Mouse (Mus musculus) kidney, embryonic 15.5 days (tissue): ENCODE data around the gene Pik3c2g. TPM values are rescaled to one million over a fixed set of nuclear protein-coding genes. Genes with fewer than 3 reads are reported as not detected.

ENCODE experiments used
- ATAC-seq: fragments of 200-750 bp; cut with Nextera tagmentation; replicated peaks from 2 replicates; pipeline ENCODE4 v1.8.0; 2017; ENCODE audit warnings: moderate TSS enrichment; ENCODE audit not compliant: low FRiP score
- H3K27ac ChIP-seq: fragments of 300-500 bp; sonication (generic); 2 replicates; pipeline ENCODE4 v1.5.1; 2015; ENCODE audit warnings: mild to moderate bottlenecking, inconsistent platforms
- H3K27me3 ChIP-seq: fragments of 300-500 bp; sonication (generic); 2 replicates; pipeline ENCODE4 v1.6.1; 2015; ENCODE audit warnings: inconsistent platforms
- H3K36me3 ChIP-seq: fragments of 300-500 bp; sonication (generic); 2 replicates; pipeline ENCODE4 v1.6.1; 2015; ENCODE audit warnings: inconsistent platforms
- H3K4me1 ChIP-seq: fragments of 300-500 bp; sonication (generic); 2 replicates; pipeline ENCODE4 v1.6.1; 2015; ENCODE audit warnings: inconsistent platforms
- H3K4me2 ChIP-seq: fragments of 300-500 bp; sonication (generic); 2 replicates; pipeline ENCODE4 v1.6.1; 2015; ENCODE audit warnings: moderate library complexity, mild to moderate bottlenecking, inconsistent platforms
- H3K4me3 ChIP-seq: fragments of 300-500 bp; sonication (generic); replicated peaks from 2 replicates; pipeline ENCODE4 v1.5.1; 2015; ENCODE audit warnings: mild to moderate bottlenecking, inconsistent platforms
- H3K9ac ChIP-seq: fragments of 300-500 bp; sonication (generic); 2 replicates; pipeline ENCODE4 v1.6.1; 2015; ENCODE audit warnings: mild to moderate bottlenecking, inconsistent platforms
- H3K9me3 ChIP-seq: fragments of 300-500 bp; sonication (generic); replicated peaks from 2 replicates; pipeline ENCODE4 v1.6.1; 2016; ENCODE audit warnings: inconsistent platforms
- WGBS: fragments of 180-500 bp; shearing (Covaris S2); methylation state at CpG from one replicate; pipeline ENCODE4 v1.1.7; 2015; ENCODE audit warnings: mixed read lengths; 5-methylcytosine and 5-hydroxymethylcytosine counted together
- polyA plus RNA-seq: library from polyadenylated mRNA; unstranded; fragments of >200 nt; fragmentation: Nextera tagmentation; extraction: Ambion mirVana; gene quantifications from 2 replicates; pipeline ENCODE4 v1.2.1, GENCODE M21; 2015

Gene Pik3c2g
- polyA plus RNA-seq, 1 experiment from 2014 or later, result 0.16 TPM

GRCm38 (mm10) chr6:139592081-139592480 lies 5.1 kb downstream of the Pik3c2g start:
- no peak overlapping the region for H3K4me2 ChIP-seq
- H3K27me3 ChIP-seq, result peaks cover 4% of the 10 kb centered on the region
- H3K36me3 ChIP-seq, result no peaks in the 10 kb centered on the region
- 41% methylated on average over 3 of the region's 3 CpGs for WGBS
- ATAC-seq, result no peak
- no peaks in the 10 kb centered on the region for H3K9me3 ChIP-seq
- no peak overlapping the region for H3K9ac ChIP-seq
- H3K4me1 ChIP-seq, result peaks cover 8% of the 10 kb centered on the region
- no peak overlapping the region for H3K4me3 ChIP-seq
- H3K27ac ChIP-seq, result no peak overlapping the region

- WGBS, result 35% methylated on average over 2 of the region's 2 CpGs
- H3K27ac ChIP-seq, result no peak overlapping the region
- H3K27me3 ChIP-seq, result no peaks in the 10 kb centered on the region
- H3K4me2 ChIP-seq, result no peak overlapping the region
- H3K9me3 ChIP-seq, result no peaks in the 10 kb centered on the region
- no peak overlapping the region for H3K9ac ChIP-seq
- no peaks in the 10 kb centered on the region for H3K4me1 ChIP-seq
- ATAC-seq, result no peak
- H3K36me3 ChIP-seq, result no peaks in the 10 kb centered on the region
- no peak overlapping the region for H3K4me3 ChIP-seq
Observed at GRCm38 (mm10) chr6:139596433-139596832, 9.4 kb downstream of the Pik3c2g start.

- no peak overlapping the region for H3K27ac ChIP-seq
- H3K36me3 ChIP-seq, result no peaks in the 10 kb centered on the region
- H3K9ac ChIP-seq, result no peak overlapping the region
- no peak overlapping the region for H3K4me2 ChIP-seq
- H3K4me1 ChIP-seq, result no peaks in the 10 kb centered on the region
- H3K27me3 ChIP-seq, result no peaks in the 10 kb centered on the region
- no peaks in the 10 kb centered on the region for H3K9me3 ChIP-seq
- WGBS, result 75% methylated on average over 1 of the region's 1 CpGs
- H3K4me3 ChIP-seq, result no peak overlapping the region
- no peak for ATAC-seq
Observed at GRCm38 (mm10) chr6:139599216-139599615, 12.2 kb downstream of the Pik3c2g start.

- ATAC-seq, result no peak
Observed at GRCm38 (mm10) chr6:139618774-139619173, 31.8 kb downstream of the Pik3c2g start.

GRCm38 (mm10) chr6:139624756-139625155 lies 37.7 kb downstream of the Pik3c2g start:
- Histone ChIP-seq H3K4me1 (no peaks in the 10 kb centered on the region), H3K4me3 (no peak overlapping the region), H3K27ac (no peak overlapping the region), H3K9me3 (no peaks in the 10 kb centered on the region), H3K4me2 (no peak overlapping the region), H3K36me3 (no peaks in the 10 kb centered on the region), H3K9ac (no peak overlapping the region), H3K27me3 (no peaks in the 10 kb centered on the region)
- ATAC-seq, result no peak

More at GRCm38 (mm10) chr6:139618774-139619173, 31.8 kb downstream of the Pik3c2g start:
- H3K4me3 ChIP-seq, result no peak overlapping the region
- H3K27ac ChIP-seq, result no peak overlapping the region
- 91% methylated on average over 4 of the region's 4 CpGs for WGBS
- no peaks in the 10 kb centered on the region for H3K9me3 ChIP-seq
- H3K36me3 ChIP-seq, result no peaks in the 10 kb centered on the region
- no peak overlapping the region for H3K9ac ChIP-seq
- no peaks in the 10 kb centered on the region for H3K27me3 ChIP-seq
- H3K4me2 ChIP-seq, result no peak overlapping the region
- H3K4me1 ChIP-seq, result no peaks in the 10 kb centered on the region

GRCm38 (mm10) chr6:139634561-139634960 lies 47.5 kb downstream of the Pik3c2g start:
- no peak overlapping the region for H3K4me3 ChIP-seq
- no peak for ATAC-seq
- no peak overlapping the region for H3K9ac ChIP-seq
- no peaks in the 10 kb centered on the region for H3K27me3 ChIP-seq
- H3K27ac ChIP-seq, result no peak overlapping the region
- H3K4me1 ChIP-seq, result no peaks in the 10 kb centered on the region
- 84% methylated on average over 3 of the region's 3 CpGs for WGBS
- no peaks in the 10 kb centered on the region for H3K36me3 ChIP-seq
- no peak overlapping the region for H3K4me2 ChIP-seq
- H3K9me3 ChIP-seq, result no peaks in the 10 kb centered on the region

GRCm38 (mm10) chr6:139655399-139655798 lies 68.4 kb downstream of the Pik3c2g start:
- Histone ChIP-seq H3K27ac (no peak overlapping the region), H3K4me2 (no peak overlapping the region), H3K36me3 (no peaks in the 10 kb centered on the region), H3K4me1 (no peaks in the 10 kb centered on the region), H3K27me3 (no peaks in the 10 kb centered on the region), H3K9ac (no peak overlapping the region), H3K9me3 (no peaks in the 10 kb centered on the region), H3K4me3 (no peak overlapping the region)
- ATAC-seq, result no peak
- 31% methylated on average over 4 of the region's 4 CpGs for WGBS

- no peak for ATAC-seq
- WGBS, result 60% methylated on average over 1 of the region's 1 CpGs
- Histone ChIP-seq H3K9me3 (no peaks in the 10 kb centered on the region), H3K36me3 (no peaks in the 10 kb centered on the region), H3K4me2 (no peak overlapping the region), H3K9ac (no peak overlapping the region), H3K4me3 (no peak overlapping the region), H3K27ac (no peak overlapping the region), H3K27me3 (no peaks in the 10 kb centered on the region), H3K4me1 (no peaks in the 10 kb centered on the region)
Observed at GRCm38 (mm10) chr6:139662462-139662861, 75.4 kb downstream of the Pik3c2g start.

GRCm38 (mm10) chr6:139718416-139718984 lies 131.5 kb downstream of the Pik3c2g start:
- no peak for ATAC-seq
- 78% methylated on average over 3 of the region's 3 CpGs for WGBS
- Histone ChIP-seq H3K36me3 (no peaks in the 10 kb centered on the region), H3K27ac (no peak overlapping the region), H3K4me3 (no peak overlapping the region), H3K4me1 (no peaks in the 10 kb centered on the region), H3K9me3 (no peaks in the 10 kb centered on the region), H3K4me2 (no peak overlapping the region), H3K27me3 (no peaks in the 10 kb centered on the region), H3K9ac (no peak overlapping the region)

- Histone ChIP-seq H3K9me3 (no peaks in the 10 kb centered on the region), H3K36me3 (no peaks in the 10 kb centered on the region), H3K27me3 (no peaks in the 10 kb centered on the region), H3K4me2 (no peak overlapping the region), H3K27ac (no peak overlapping the region), H3K9ac (no peak overlapping the region), H3K4me3 (no peak overlapping the region), H3K4me1 (no peaks in the 10 kb centered on the region)
- WGBS, result 88% methylated on average over 13 of the region's 13 CpGs
- no peak for ATAC-seq
Observed at GRCm38 (mm10) chr6:139719639-139720221, 132.7 kb downstream of the Pik3c2g start.

- no peak for ATAC-seq
- no peak overlapping the region for H3K9ac ChIP-seq
- WGBS, result 81% methylated on average over 9 of the region's 9 CpGs
Observed at GRCm38 (mm10) chr6:139735708-139736626, 148.9 kb downstream of the Pik3c2g start.

GRCm38 (mm10) chr6:139738350-139738749 lies 151.3 kb downstream of the Pik3c2g start:
- no peaks in the 10 kb centered on the region for H3K36me3 ChIP-seq
- no peaks in the 10 kb centered on the region for H3K4me1 ChIP-seq
- H3K9me3 ChIP-seq, result no peaks in the 10 kb centered on the region
- no peaks in the 10 kb centered on the region for H3K27me3 ChIP-seq
- no peak for ATAC-seq
- H3K4me3 ChIP-seq, result no peak overlapping the region
- H3K9ac ChIP-seq, result no peak overlapping the region
- no peak overlapping the region for H3K27ac ChIP-seq
- WGBS, result 61% methylated on average over 5 of the region's 5 CpGs
- H3K4me2 ChIP-seq, result no peak overlapping the region

More at GRCm38 (mm10) chr6:139735708-139736626, 148.9 kb downstream of the Pik3c2g start:
- H3K4me3 ChIP-seq, result no peak overlapping the region
- H3K4me1 ChIP-seq, result no peaks in the 10 kb centered on the region
- H3K9me3 ChIP-seq, result no peaks in the 10 kb centered on the region
- no peaks in the 10 kb centered on the region for H3K27me3 ChIP-seq
- no peaks in the 10 kb centered on the region for H3K36me3 ChIP-seq
- no peak overlapping the region for H3K4me2 ChIP-seq
- no peak overlapping the region for H3K27ac ChIP-seq
